Mouse (Mus musculus): ENCODE results near the gene Akap12. TPM values are rescaled to one million over a fixed set of nuclear protein-coding genes. Genes with fewer than 3 reads are reported as not detected.

The Akap12 gene
- polyA plus RNA-seq, 1 experiment from 2014 or later = 15.7 TPM

DNA sequence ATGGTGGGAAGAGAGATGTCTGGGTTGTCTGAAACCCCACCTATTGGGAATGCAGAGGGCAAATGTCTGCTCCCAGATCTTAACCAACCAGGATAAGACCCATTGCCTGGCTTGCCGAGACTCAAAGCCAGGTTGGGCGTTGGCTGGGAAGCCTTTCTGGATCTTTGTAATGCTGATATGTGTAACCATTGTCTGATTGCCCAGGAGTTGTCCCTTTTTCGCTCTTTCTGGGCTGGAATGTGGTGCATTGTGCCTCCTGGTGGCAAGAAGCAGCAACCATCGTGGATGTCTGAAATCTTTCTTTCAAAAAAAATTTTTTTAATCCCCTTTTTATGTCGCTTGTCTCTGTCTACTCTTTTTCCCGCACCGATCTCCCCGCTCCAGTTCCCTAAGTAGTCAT is 67.1 kb downstream of the Akap12 start:
- Histone ChIP-seq H3K9ac (replicated peaks) (no peak overlapping the region), H3K9me3 (no peaks in the 10 kb centered on the region), H3K27me3 (no peaks in the 10 kb centered on the region), H3K4me3 (replicated peaks) (no peak overlapping the region), H3K4me2 (peak overlapping the region; percentile 56), H3K27ac (no peak overlapping the region), H3K36me3 (no peaks in the 10 kb centered on the region), H3K4me1 (replicated peaks) (peaks cover 13% of the 10 kb centered on the region; the same call in 1 of the 2 replicates)
- WGBS = 22% methylated on average over 8 of the region's 8 CpGs
- no peak for ATAC-seq (ENCODE audit: insufficient number of reproducible peaks, insufficient read depth, low FRiP score, low TSS enrichment, low read depth)

- Histone ChIP-seq H3K27me3 (no peaks in the 10 kb centered on the region), H3K4me3 (replicated peaks) (peak overlapping the region; percentile 37), H3K9me3 (no peaks in the 10 kb centered on the region), H3K36me3 (no peaks in the 10 kb centered on the region), H3K27ac (0 out of 2 replicates have a peak overlapping the region, but pooled peaks have one; percentile 7), H3K4me1 (replicated peaks) (peaks cover 19% of the 10 kb centered on the region), H3K9ac (replicated peaks) (0 out of 2 replicates have a peak overlapping the region, but pooled peaks have one; percentile 12), H3K4me2 (peak overlapping the region; percentile 56)
- WGBS = 6% methylated on average over 27 of the region's 27 CpGs
- peak; percentile 75 for ATAC-seq (ENCODE audit: insufficient number of reproducible peaks, insufficient read depth, low FRiP score, low TSS enrichment, low read depth)
Measured at GRCm38 (mm10) chr10:4334039-4334683, 68.0 kb downstream of the Akap12 start.

DNA sequence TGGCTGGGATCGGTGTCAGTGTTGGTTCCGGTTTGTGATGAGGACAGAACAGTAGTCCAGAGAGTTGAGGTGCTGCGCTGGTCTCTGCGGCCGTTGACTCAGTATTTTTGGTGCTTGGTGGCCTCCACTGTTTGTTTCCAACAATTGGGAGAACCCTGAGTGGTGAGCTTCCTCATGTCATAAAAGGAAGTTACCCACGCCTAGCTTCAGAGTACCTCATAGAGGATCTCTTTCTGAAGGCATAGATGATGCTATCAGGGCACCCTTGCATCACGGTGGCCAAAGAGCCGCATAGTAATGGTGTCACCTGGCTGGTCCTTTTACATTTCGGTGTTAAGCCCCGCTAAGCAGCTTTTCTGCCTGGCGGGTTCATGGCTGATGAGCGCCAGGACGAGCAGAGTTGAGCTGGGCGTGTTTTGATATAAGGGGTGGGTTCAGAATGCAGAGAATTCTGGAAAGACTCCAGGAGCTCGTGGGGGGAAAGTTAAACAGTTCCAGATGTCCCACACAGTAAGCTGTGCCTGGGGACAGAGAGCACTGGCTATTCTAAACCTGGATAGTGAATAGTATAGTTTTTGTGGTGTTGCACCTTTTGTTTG is 72.8 kb downstream of the Akap12 start:
- ATAC-seq (ENCODE audit: insufficient number of reproducible peaks, insufficient read depth, low FRiP score, low TSS enrichment, low read depth) = peak; percentile 83
- Histone ChIP-seq H3K4me2 (peak overlapping the region; percentile 46), H3K4me1 (replicated peaks) (peaks cover 32% of the 10 kb centered on the region), H3K27ac (peak overlapping the region; percentile 50; the same call in 1 of the 2 replicates), H3K9me3 (no peaks in the 10 kb centered on the region), H3K27me3 (no peaks in the 10 kb centered on the region), H3K36me3 (no peaks in the 10 kb centered on the region), H3K9ac (replicated peaks) (no peak overlapping the region), H3K4me3 (replicated peaks) (no peak overlapping the region)
- 40% methylated on average over 15 of the region's 15 CpGs for WGBS

GRCm38 (mm10) chr10:4341430-4341829 is 75.2 kb downstream of the Akap12 start:
- no peak overlapping the region for H3K9ac ChIP-seq (replicated peaks)
- H3K4me3 ChIP-seq (replicated peaks) = no peak overlapping the region
- ATAC-seq (ENCODE audit: insufficient number of reproducible peaks, insufficient read depth, low FRiP score, low TSS enrichment, low read depth) = no peak
- no peak overlapping the region for H3K4me2 ChIP-seq
- no peaks in the 10 kb centered on the region for H3K36me3 ChIP-seq
- WGBS = 25% methylated on average over 2 of the region's 2 CpGs
- no peaks in the 10 kb centered on the region for H3K9me3 ChIP-seq
- peak overlapping the region; percentile 50; the same call in 1 of the 2 replicates for H3K27ac ChIP-seq
- no peaks in the 10 kb centered on the region for H3K27me3 ChIP-seq
- H3K4me1 ChIP-seq (replicated peaks) = peaks cover 24% of the 10 kb centered on the region

GRCm38 (mm10) chr10:4346489-4347135 is 80.4 kb downstream of the Akap12 start:
- Histone ChIP-seq H3K4me1 (replicated peaks) (peaks cover 8% of the 10 kb centered on the region; the same call in 1 of the 2 replicates), H3K9ac (replicated peaks) (peak overlapping the region; percentile 54), H3K27me3 (no peaks in the 10 kb centered on the region), H3K4me2 (peak overlapping the region; percentile 65), H3K4me3 (replicated peaks) (peak overlapping the region; percentile 38), H3K36me3 (no peaks in the 10 kb centered on the region), H3K27ac (no peak overlapping the region), H3K9me3 (no peaks in the 10 kb centered on the region)
- peak; percentile 85 for ATAC-seq (ENCODE audit: insufficient number of reproducible peaks, insufficient read depth, low FRiP score, low TSS enrichment, low read depth)
- 4% methylated on average over 26 of the region's 28 CpGs for WGBS

DNA sequence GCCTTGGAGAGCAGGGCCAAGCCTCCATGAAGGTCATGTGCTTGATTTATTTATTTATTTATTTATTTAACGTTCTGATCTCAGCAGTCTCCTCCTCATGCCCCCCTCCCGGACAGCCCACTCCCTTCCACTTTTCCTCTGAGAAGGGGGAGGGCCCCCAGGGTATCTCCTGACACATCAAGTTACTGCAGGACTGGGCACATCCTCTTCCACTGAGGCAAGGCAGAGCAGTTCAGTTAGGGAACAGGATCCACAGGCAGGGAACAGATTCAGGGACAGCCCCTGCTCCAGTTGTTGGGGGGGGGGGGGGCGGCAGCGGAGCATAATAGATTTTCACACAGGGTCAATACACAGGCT is 80.9 kb downstream of the Akap12 start:
- 76% methylated on average over 4 of the region's 4 CpGs for WGBS
- Histone ChIP-seq H3K9ac (replicated peaks) (no peak overlapping the region), H3K4me2 (peak overlapping the region; percentile 65), H3K4me1 (replicated peaks) (peaks cover 8% of the 10 kb centered on the region; the same call in 1 of the 2 replicates), H3K4me3 (replicated peaks) (peak overlapping the region; percentile 38; the same call in 1 of the 2 replicates), H3K36me3 (no peaks in the 10 kb centered on the region), H3K9me3 (no peaks in the 10 kb centered on the region), H3K27me3 (no peaks in the 10 kb centered on the region), H3K27ac (no peak overlapping the region)
- ATAC-seq (ENCODE audit: insufficient number of reproducible peaks, insufficient read depth, low FRiP score, low TSS enrichment, low read depth) = peak; percentile 67

- Histone ChIP-seq H3K4me3 (replicated peaks) (no peak overlapping the region), H3K9ac (replicated peaks) (no peak overlapping the region), H3K4me2 (no peak overlapping the region), H3K9me3 (no peaks in the 10 kb centered on the region), H3K27me3 (no peaks in the 10 kb centered on the region), H3K36me3 (no peaks in the 10 kb centered on the region), H3K4me1 (replicated peaks) (peaks cover 8% of the 10 kb centered on the region; the same call in 1 of the 2 replicates), H3K27ac (no peak overlapping the region)
- no peak for ATAC-seq (ENCODE audit: insufficient number of reproducible peaks, insufficient read depth, low FRiP score, low TSS enrichment, low read depth)
- 95% methylated on average over 14 of the region's 14 CpGs for WGBS
Measured at GRCm38 (mm10) chr10:4347591-4347990, 81.4 kb downstream of the Akap12 start.

DNA sequence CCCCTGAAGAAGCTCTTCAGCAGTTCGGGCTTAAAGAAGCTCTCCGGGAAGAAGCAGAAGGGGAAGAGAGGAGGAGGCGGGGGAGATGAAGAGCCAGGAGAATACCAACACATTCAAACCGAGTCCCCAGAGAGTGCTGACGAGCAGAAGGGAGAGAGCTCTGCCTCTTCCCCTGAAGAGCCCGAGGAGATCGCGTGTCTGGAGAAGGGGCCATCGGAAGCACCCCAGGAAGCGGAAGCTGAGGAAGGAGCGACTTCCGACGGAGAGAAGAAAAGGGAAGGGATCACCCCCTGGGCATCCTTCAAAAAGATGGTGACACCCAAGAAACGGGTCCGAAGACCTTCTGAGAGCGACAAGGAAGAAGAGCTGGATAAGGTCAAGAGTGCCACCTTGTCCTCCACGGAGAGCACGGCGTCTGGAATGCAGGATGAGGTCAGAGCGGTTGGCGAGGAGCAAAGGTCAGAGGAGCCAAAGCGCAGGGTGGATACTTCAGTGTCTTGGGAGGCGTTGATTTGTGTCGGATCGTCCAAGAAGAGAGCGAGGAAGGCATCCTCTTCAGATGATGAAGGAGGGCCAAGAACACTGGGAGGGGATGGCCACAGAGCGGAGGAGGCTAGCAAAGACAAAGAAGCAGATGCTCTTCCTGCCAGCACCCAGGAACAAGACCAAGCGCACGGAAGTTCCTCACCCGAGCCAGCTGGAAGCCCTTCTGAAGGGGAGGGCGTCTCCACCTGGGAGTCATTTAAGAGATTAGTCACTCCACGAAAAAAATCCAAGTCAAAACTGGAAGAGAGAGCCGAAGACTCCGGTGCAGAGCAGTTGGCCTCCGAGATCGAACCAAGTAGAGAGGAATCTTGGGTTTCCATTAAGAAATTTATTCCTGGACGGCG is 88.4 kb downstream of the Akap12 start:
- no peak overlapping the region for H3K9ac ChIP-seq (replicated peaks)
- WGBS = 87% methylated on average over 38 of the region's 38 CpGs
- H3K27me3 ChIP-seq = no peaks in the 10 kb centered on the region
- no peaks in the 10 kb centered on the region for H3K9me3 ChIP-seq
- no peak overlapping the region for H3K27ac ChIP-seq
- ATAC-seq (ENCODE audit: insufficient number of reproducible peaks, insufficient read depth, low FRiP score, low TSS enrichment, low read depth) = no peak
- no peak overlapping the region for H3K4me3 ChIP-seq (replicated peaks)
- no peaks in the 10 kb centered on the region for H3K4me1 ChIP-seq (replicated peaks)
- no peak overlapping the region for H3K4me2 ChIP-seq
- H3K36me3 ChIP-seq = peaks cover 12% of the 10 kb centered on the region; the same call in 1 of the 2 replicates

- no peak for ATAC-seq (ENCODE audit: insufficient number of reproducible peaks, insufficient read depth, low FRiP score, low TSS enrichment, low read depth)
- Histone ChIP-seq H3K9ac (replicated peaks) (no peak overlapping the region), H3K4me2 (no peak overlapping the region), H3K27me3 (no peaks in the 10 kb centered on the region), H3K27ac (no peak overlapping the region), H3K36me3 (peaks cover 12% of the 10 kb centered on the region; the same call in 1 of the 2 replicates), H3K4me1 (replicated peaks) (no peaks in the 10 kb centered on the region), H3K4me3 (replicated peaks) (no peak overlapping the region), H3K9me3 (no peaks in the 10 kb centered on the region)
- 85% methylated on average over 19 of the region's 19 CpGs for WGBS
Measured at GRCm38 (mm10) chr10:4355882-4356451, 89.8 kb downstream of the Akap12 start.

GRCm38 (mm10) chr10:4356640-4357039 is 90.5 kb downstream of the Akap12 start:
- H3K27ac ChIP-seq = no peak overlapping the region
- no peaks in the 10 kb centered on the region for H3K27me3 ChIP-seq
- no peak overlapping the region for H3K4me2 ChIP-seq
- no peak overlapping the region for H3K9ac ChIP-seq (replicated peaks)
- H3K4me1 ChIP-seq (replicated peaks) = no peaks in the 10 kb centered on the region
- peaks cover 12% of the 10 kb centered on the region; the same call in 1 of the 2 replicates for H3K36me3 ChIP-seq
- H3K9me3 ChIP-seq = peaks cover 1% of the 10 kb centered on the region; the same call in 1 of the 2 replicates
- no peak for ATAC-seq (ENCODE audit: insufficient number of reproducible peaks, insufficient read depth, low FRiP score, low TSS enrichment, low read depth)
- 70% methylated on average over 5 of the region's 5 CpGs for WGBS
- no peak overlapping the region for H3K4me3 ChIP-seq (replicated peaks)
